Mouse (Mus musculus) heart, adult 9 months (tissue): Measurements from ENCODE around the gene Hist1h4a.
"Not testable (repeated sequence)": the region's sequence is repeated elsewhere in the genome, so short reads cannot be mapped to it uniquely, and the experiment has no call there.

Source experiments
- DNase-seq, 2 experiments: peaks; one replicate each; pipeline ENCODE4 v3.0.0; 2022; ENCODE audit warnings: low spot score in 2 of 2

Hist1h4a gene

DNA sequence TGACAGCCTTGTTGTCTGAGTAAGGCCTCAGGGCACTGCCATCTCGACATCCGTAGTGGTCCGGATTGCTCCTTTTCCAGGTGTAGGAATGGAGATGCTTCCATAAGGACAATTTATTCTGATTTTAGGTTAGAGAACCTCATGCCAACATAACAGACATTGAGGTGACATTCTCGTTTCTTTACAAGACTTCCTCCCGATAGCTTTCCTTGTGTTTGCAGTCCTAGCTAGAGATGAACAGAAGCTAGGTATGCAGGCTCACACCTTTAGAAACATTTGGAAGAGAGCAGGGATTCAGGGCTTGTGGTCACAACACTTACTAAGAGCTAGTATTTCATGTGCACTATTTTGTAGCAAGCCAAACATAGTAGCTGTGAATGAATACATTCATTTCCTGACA is 17.8 kb downstream of the Hist1h4a start:
- no peak for DNase-seq

DNA sequence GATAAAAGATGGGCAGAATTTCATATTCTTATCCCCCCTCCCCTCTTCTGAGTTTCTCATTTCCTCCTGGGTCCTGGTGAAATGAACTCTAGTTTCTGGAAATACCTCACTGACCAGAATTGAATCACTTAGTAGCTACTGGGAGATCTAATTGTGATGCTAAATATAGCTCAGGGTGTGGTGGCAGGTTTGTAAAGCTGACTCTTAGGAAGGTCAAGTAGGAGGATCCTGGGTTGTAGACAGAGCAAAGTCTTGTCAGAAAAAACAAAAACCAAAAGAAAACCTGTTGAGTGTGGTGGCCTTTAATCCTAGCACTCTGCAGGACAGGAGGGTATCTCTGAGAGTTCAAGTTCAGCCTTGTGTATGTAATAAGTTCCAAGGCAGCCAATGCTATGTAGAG is 19.0 kb downstream of the Hist1h4a start:
- DNase-seq: no peak

DNA sequence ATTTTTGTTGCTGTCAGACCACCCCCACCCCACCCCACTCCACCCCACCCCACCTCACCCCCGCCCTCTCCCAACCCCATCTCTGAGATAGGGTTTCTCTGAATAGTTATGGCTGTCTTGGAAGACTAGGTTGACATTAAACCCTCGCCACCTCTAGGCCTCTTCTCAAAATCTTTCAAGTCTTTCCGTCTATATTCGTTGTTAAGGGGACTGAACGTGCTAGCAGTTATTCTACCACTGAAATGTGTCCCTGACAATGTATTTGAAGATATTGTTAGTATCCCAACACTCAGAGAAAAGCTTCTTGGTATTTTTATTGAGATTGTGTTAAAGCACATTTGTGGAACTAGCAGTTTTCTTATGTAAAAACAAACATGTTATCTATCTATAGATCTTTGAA is 20.1 kb downstream of the Hist1h4a start:
- DNase-seq: no peak

DNA sequence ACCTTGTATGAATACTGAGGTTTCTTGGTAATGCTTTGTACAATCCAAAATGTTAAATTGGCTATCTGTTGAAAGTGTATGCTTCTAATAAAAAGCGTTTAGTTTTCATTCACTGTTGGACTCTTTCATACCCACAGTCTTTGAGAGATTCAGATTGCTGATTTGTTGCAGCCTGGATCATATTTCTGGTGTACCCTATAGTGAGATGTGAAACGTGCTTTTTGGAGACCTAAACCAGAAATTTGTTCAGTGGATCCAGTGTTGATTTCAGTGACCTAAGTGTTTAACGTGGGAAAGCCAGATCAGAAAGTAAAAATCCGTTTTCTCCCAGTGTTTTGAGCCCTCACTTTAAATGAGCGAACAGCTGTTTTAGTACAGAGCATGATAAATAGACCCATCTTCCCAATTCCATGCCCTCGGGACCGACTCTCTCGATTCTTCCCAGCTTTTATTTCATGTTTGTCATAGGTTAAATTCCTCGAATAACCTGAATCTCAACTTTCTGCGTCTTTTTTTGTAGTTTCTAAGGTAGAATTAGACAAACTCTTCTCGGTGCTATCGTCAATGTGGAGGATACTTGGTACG is 20.7 kb downstream of the Hist1h4a start:
- DNase-seq: no peak

DNA sequence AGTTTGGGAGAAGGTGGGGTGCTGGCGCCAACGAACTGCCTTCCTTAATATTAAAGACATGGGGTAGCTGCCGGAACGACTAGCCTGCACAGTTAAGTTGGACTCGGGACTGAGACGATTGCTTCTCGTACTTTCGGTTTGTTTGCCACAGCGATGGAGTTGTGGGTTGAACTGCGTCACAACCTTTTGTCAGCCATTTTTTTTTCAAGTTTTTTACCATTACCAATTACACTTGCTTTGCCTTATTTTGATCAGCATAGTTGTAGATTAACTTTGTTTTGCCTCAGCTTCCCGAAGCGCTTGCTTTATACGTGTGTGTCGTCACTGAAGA is 21.1 kb downstream of the Hist1h4a start:
- DNase-seq: no peak

DNA sequence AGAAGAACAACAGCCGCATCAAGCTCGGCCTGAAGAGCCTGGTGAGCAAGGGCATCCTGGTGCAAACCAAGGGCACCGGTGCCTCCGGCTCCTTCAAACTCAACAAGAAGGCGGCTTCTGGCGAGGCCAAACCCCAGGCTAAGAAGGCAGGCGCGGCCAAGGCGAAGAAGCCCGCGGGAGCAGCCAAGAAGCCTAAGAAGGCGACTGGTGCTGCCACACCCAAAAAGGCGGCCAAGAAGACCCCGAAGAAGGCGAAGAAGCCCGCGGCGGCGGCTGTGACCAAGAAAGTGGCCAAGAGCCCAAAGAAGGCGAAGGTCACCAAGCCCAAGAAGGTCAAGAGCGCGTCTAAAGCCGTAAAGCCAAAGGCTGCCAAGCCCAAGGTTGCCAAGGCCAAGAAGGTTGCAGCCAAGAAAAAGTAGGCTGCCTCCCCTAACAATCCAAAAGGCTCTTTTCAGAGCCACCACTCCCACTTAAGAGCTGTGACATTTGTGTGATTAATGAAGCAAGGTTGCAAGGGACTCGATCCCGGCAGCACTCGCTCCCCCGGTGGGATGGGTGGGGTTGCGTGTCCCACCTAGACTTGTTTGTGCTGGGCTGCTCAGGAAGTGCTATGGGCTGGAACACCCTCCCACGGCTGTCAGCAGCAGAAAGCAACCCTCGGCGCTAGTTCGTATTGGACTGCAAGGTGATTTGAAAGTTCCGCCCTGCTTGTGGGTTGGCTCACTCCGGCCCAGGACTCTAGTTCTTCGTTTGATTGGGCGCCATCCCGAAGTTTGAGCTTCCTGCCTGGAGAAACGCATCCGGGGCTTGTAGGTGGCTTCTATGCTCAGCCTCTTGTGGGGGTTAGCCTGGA is 21.7 kb downstream of the Hist1h4a start:
- DNase-seq: peak; percentile 98 to 99

DNA sequence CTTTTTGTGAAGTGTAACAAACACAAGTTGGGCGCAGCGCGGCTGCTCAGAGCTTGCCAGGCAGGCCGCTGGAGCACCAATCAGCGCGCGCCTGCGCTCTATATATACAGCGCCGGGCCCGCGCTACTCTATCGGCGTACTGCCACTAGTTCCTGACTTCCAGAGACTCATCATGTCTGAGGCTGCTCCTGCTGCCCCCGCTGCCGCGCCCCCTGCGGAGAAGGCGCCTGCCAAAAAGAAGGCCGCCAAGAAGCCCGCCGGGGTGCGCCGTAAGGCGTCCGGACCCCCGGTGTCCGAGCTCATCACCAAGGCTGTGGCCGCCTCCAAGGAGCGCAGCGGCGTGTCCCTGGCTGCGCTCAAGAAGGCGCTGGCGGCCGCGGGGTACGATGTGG is 22.4 kb downstream of the Hist1h4a start, which contains the start of gene Hist1h1c:
Hist1h1c (plus strand) TSS at position 132 of the 392 bp plus-strand sequence.
- peak; percentile 92 to 96 for DNase-seq

DNA sequence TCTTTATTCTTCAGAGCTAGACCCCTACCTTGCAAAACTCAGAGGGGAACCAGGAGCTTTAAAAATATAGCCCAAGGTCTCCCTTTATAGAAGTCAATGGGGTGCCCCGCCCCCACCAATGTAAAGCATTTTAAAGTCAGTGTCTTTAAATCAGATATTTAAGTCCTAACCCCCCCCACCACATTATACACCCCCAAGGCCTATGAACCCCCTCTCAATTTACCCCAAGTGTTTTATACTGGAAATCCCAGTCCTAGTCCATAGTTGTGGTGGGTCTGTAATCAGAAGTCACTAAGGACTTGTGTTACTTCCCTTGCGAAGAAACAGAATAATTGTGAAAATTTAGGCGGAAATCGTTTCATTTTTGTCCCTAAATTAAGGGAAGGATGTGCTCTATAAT is 23.0 kb downstream of the Hist1h4a start:
- peak in 1 of 2 experiments; percentile 36 for DNase-seq

DNA sequence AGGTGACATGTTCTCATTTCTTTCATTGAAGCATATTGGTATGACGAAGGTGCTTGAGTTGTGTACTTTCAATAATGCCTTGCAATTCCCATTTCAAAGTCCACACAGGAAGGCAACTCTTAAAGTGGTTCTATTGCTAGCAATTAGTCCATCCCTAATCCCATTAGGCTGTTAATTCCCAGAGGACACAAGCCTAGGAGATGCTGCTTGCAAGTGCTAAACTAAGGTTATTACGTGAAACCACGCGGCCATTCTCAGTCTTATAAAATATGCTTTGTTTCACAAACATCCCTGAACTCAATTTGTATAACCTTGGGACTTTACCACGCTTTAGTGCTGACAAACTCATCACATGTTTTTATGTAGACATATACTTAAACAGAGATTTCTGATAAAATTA is 23.9 kb downstream of the Hist1h4a start:
- no peak for DNase-seq

DNA sequence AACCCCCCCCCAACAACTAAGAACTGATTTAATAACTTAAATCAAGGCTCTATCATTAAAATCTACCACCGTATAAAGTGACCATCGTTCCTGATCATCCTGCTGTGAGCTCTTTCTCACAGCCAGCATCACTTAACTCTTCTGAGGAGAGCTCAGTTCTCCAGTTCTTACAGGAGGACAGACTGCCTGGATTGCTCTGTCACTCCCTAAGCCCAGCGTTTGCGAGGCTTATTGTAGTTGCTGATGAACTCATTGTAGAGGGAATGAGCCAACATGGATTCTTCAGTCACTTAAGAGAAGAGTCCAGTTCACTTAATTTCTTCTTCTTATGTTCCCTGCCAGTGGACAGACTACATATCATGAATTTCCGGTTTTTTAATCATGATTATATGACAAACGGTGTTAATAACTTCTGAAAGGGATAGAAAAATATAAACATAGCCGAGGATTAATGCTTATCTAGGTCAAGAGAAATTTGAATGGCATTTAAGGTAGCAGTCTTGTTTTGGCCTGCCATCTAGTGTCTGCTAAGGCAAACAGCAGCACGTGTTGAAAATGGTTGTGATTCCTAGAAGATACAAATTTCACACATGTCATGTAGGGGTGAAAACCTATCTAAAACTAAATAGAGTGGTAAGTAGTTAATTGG is 28.8 kb downstream of the Hist1h4a start:
- DNase-seq: peak in 1 of 2 experiments; percentile 39

DNA sequence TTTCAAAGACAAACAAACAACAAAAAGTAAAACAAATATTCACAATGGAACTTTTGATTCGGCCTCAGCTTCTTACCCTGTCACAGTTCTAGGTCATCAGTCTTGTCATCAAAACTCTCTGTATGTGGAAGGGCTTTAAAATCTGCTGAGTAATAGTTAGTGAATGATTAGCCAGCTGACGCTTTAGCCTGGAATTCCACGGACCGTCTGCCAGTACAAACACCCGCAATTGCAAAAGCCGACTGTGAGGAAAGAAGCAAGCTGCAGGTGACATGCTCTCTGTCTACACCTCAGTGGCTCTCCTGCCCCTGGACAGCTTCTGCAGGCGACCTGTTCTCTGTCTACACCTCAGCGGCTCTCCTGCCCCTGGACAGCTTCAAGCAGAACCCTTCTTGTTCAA is 30.6 kb downstream of the Hist1h4a start:
- DNase-seq: peak; percentile 27 to 55

DNA sequence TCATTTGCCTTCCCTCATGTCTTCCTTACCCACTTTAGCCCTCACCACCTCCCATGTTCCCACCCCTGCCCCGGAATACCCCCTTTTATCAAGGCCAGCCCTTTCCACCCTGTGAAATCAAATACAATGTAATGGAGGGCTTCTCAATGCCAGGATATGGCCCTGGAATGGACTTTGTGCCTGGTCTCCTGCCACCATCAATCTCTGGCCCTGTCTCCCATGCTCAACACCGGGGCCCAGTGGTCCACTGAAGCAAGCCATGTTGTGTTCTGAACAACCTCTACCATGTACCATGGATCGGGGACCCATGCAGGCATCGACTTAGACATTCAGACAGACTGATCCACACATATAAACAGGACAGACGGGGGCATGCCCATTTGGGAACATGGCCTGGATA is 31.3 kb downstream of the Hist1h4a start:
- no peak for DNase-seq

DNA sequence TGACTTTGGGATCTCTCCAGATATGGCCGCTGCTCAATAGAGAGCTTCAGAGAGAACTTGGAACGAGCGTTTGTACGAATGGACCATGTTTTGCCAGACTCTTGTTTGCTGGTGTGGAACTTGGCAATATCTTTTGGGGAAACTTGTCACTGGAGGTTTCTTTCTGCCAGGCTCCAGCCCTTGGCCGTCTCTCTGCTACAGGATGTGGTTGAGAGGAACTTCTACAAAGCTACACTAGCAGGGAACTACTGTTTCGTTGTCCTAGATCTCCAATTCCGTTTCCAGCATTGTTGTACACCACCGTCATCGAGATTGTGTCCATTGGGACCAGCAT is 31.9 kb downstream of the Hist1h4a start:
- peak; percentile 46 to 52 for DNase-seq

DNA sequence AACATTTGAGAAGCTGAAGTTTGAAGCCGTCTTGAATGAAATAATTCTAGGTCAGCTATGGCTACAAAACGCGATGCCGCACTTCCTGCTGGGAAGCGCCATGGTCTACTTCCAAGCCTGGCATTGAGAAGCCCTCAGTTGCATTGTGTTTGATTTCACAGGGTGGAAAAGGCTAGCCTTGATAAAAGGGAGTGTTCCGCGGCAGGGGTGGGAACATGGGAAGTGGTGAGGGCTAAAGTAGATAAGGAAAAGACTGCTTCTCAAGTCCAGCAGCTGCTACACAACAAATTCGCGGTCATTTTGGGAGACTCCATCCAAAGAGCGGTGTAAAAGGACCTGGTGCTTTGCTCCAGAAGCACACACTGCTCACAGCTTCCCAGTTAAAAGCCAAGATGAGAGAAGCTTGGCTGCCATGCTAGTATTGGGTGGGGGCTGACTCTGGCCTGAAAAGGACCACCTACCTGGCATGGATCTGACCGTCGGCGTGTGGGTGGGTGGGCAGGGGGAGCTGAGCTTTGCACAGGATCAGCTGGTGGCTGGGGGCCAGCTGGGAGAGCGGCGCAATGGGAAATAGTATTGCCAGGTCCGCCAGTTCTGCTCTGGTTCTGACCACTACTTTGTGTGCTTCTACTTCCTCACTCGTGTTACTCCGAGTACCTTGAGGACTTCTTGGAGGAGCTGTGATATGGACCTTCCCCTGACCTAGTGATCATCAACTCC is 32.4 kb downstream of the Hist1h4a start:
- peak in 1 of 2 experiments; percentile 25 for DNase-seq

DNA sequence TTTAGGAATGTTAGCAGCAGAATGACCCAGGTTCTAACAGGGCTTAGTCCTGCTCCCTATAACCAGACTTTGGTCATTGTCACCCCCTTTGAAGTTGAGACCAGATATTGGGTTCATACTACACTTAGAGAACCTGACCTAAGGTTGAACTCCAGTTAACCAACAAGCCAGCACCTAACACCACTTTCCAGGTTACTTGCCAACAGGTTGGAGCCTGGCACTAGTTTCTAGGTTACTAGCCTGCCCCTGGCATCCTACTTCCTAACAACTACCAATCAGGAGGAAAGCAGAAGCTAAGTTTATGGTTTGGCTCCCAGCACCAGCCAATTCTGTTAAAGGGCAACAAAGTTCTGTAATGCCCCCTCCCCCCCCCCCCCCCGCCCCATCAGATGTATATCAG is 35.8 kb downstream of the Hist1h4a start:
- DNase-seq: no peak

DNA sequence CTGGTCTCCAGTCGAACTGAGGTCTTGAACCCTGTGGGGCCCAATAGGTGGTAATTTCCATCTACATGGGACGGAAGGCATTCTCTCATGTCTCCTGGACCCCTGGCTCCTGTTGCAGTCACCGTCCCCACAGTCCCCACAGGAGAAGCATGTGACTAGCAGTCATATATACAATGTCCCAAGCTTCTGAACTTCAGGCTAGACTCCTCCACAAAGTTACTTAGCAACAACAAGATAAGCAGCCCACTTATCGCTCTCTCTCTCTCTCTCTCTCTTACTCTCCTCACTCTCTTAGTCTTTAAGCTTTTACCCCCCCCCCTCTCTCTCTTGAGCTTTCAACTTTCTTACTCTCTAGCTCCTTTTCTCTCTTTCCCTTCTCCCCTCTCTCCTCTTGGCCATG is 36.8 kb downstream of the Hist1h4a start:
- no peak for DNase-seq

DNA sequence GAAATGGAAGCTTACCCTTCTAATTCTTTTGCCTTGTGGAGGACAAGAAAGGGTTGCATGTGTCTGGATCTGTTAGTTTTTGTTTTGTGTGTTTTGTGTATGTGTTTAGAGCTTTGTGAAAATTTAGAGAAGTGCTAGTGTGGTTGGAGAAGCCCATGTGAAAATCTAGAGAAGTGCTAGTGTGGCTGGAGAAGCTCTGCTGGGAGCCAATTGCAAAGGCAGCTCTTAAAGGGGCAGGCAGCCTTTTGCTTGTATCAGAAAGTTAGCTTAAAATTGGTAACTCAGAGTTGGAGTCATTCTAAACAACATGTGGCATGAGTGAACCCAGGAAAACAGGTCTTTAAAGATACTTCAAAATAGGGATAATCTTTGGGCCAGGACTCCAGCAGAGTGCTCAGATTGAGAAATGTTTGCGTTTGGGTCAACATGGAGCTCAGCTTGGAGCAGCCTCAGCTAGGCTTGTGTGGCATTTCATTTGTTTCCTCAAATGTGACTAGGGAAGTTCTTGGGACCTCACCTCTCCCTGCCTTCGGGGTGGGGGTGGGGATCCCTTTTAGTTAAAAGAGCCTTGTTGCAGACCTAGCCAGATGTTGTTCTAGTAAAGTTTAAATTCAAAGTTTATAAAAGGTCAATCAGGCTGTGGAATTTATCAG is 43.3 kb downstream of the Hist1h4a start:
- DNase-seq: not testable (repeated sequence)

DNA sequence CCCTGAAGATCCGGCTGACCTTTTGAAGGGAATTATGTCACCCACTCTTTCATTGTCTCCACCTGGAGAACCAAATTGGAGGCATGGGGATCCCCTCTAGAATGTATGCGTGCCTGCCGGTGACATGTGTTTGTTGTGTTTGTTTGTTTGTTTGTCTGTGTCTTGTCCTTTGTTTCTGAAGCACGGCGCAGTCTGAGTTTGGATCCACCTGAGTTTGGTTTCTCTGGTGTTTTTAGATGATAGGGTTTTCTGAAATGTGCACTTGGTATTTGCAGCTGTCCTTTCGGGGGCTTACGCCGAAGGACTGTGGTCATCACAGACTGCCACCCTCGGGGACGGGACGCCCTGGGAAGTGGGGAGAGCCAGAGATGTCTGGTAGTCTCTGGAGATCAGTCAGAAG is 43.9 kb downstream of the Hist1h4a start:
- DNase-seq: no peak

DNA sequence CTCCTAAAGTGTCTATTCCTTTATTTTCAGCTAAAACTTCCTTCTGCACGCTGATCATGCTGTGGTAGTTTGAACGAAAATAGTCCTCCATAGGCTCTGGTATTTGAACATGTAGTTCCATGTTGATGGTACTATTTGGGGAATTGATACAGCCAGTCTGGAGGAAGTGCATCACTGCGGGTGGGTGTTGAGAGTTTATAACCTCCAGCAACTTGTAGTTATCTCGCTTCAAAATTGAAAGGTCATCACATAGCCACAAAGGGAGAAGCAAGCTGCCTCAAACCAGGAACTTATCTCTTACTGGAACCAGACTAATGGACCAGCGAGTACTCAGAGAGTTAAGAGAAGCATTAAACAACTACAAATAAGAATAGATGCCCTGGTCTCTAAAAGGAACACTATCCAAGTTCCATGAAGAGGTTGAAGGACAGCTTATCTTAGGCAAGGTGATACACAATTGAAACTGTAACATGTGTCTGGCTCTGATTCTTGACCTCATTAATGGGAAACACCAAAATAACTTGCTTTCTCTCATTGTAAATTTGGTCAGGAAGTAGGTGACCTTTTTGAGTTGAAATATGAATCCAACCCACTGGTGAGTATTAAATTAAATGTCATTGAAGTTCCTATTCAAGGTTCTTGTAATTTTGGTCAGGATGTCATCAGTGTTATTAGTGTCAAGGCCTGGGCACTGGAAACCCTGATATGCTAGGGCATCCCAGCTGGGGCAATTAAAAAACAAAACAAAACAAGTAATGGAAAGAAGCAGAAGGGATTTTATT is 44.6 kb downstream of the Hist1h4a start:
- peak in 1 of 2 experiments; percentile 35 for DNase-seq
